Mouse (Mus musculus) spleen, adult 18-20 months (tissue): ENCODE measurements around the gene Adcy7.

Experiments used
- DNase-seq, 2 experiments: peaks; one replicate each; pipeline ENCODE4 v3.0.0; 2022; ENCODE audit warnings: mixed read lengths in 2 of 2

Gene Adcy7

DNA sequence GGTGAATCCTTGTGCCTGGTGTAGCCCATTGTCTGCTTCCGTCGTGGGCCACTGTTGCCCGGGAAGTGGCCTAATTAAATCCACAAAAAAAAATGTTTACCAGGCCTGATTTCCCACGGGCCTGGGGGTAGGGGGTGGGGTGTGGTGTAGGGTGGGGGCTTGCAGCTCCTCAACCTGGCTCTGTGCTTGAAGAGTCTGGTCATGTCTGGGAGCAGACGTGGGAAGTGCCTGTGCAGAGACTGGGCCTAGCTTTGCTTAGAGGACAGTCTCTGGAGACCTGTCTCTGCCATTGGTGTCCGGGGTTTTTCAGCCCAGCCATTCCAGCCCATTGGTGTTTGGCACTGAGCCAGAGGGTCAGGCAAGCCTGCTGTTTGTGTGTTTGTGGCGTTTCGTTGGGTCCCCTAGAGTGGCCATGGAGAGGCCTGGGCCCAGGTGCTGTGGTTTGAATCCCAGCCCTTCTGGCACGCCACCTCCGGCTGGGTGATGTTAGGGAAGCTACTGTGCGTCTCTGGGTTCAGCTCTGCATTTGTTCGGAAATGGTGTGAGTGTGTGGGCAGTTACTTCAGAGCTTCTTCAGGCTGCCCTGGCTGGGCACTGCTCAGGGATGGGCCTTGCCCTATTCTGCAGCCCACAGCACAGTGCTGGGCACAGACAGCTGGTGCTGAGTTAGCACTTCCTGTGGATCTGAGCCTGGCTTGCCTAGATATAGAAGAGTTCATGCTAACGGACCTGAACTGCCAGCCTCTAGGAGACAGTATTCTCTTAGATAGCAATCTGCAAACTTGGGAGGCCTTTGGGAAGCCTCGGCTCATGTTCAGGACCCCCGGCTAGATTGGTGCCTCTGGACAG lies 29.6 kb downstream of the Adcy7 start:
- DNase-seq = no peak

DNA sequence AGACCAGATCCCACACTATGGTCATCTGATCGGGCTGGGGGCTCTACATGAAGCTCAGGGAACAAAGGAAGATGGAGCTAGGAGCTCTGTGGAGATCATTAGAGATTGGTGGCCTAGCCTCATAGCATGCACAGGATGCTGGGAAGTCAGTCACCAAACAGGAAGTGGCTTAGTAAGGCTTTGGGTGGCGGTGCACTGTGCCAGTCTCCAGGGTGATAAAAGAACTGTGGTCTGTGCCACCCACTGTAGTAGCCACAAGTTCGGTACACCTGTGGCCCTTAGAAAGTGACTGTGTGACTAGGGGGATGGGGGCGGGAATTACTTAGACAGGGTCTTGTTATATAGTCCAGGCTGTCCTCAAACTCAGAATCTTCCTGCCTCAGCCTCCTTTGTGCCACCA lies 33.6 kb downstream of the Adcy7 start:
- DNase-seq = no peak

DNA sequence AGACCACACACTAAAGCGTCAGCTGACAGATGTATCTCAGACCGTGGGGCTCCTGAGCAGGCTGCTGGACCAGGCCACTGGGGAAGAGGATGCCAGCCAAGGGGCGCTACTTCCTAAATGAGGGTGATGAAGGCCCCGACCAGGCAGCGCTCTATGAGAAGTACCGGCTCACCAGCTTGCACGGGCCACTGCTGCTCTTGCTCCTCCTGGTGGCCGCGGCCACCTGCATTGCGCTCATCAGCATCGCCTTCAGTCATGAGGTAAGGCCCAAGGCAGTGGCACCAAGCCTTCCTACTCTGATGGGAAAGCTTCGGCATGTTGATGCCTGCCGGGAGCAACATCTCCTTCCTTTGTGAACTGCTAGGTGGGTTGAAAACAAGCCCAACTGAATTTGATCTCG lies 34.3 kb downstream of the Adcy7 start:
- DNase-seq = no peak

DNA sequence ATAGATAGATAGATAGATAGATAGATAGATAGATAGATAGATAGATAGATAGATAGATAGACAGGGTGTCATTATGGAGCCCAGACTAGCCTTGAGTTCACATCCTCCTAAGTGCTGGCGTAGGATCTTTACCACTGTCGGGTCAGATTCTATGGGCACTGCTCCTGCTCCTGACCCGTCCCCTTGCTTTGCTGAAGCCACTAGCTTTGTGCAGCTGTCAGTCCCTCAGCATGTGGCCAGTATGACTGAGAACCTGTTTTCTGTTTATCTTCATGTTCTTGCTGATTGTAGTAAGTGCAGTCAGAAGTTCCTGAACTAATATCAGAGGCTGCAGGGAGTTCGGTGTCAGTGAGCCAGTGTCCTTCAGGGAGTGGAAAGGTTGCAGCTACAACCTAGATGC lies 35.5 kb downstream of the Adcy7 start:
- DNase-seq = no peak

DNA sequence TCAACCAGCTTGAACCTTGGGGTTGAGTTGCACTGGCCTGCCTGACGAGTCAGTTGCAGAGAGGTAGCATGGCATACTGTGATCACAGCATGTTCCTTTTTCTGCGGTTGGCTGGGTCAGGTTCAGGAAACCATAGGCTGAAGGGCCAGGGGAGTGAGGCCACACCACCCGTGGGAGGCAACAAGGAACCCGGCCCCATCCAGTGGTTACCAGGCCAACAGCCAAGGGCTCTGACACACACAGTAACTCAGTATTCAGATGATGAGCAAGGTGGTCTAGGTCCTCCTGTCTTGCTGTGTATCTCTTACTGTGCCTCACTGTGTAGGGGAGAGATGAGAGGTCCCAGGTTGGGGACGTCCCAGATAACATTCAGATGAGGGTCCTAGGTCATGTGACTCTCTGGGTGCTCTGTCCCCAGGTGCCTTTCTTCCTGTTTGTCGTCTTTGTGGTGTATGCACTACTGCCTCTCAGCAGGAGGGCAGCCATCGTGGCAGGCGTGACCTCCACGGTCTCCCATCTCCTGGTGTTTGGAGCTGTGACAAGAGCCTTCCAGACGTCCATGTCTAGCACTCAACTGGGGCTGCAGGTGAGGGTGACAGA lies 37.2 kb downstream of the Adcy7 start:
- peak; percentile 56 to 64 for DNase-seq

DNA sequence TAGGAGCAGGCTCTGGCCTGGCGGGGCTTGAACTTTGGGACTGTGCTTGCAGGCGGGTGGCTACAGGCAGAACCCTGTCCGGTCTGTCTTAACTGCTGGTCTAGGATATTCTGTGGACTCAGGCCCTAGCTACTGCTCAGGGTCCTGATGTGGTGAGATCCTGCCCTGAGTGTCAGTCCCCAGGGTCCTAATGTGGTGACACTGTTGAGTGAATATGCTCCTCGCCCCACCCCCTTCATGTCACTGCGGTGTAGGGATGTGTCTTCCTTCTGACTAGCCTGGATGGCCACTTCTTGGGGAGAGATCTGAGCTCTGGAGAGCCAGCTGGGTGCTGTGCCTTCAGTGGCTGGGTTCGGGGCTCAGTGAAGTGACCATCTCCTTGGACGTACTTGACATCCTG lies 37.7 kb downstream of the Adcy7 start:
- peak in 1 of 2 experiments; percentile 37 for DNase-seq

DNA sequence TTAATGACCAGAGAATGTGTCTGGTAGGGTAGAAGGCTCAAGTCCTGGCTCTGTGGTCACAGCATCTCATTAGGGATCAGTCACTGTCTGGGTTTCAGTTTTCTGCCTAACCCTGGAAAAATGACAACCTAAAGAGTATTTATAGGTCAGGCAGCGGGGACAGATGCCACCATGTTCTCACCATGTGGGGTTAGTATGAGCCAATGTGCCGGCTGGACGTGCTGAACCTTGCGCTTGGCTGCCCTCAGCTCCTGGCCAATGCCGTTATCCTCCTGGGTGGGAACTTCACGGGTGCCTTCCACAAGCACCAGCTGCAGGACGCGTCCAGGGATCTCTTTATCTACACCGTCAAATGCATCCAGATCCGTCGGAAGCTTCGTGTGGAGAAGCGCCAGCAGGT lies 38.1 kb downstream of the Adcy7 start:
- peak in 1 of 2 experiments; percentile 8 for DNase-seq

DNA sequence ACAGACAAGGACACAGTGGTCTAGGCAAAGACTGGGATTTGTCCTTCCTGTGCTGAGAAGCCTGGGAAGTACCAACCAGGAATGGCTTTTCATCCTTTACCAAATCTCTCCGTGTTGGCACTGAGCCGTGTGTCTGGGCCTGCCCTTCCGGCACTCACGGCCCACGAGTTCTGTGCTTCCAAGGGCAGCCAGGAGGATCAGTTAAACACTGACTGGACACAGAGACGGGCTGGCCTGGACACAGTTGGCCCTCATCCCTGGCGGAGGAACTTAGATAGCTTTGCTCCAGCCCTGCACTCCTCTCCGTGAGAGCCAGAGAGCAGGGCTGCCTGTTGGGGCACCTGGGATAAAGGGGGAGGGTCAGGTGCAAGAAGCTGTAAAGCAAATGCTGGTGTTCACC lies 40.8 kb downstream of the Adcy7 start:
- no peak for DNase-seq

DNA sequence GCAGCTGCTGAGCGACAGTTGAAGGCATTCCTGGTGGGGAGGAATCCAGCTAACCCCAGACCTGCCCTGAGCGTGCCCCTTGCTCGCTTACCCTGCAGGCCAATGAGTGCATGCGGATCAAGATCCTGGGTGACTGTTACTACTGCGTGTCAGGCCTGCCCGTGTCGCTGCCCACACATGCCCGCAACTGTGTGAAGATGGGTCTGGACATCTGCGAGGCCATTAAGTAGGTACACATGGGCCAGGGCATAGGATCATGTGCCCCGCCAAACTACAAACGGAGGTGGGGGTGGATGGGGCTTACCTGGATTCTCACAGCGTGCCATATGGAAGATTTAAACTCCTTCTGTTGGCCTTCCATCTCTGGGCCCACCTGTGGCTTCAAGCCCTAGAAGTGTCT lies 41.8 kb downstream of the Adcy7 start:
- DNase-seq = no peak

DNA sequence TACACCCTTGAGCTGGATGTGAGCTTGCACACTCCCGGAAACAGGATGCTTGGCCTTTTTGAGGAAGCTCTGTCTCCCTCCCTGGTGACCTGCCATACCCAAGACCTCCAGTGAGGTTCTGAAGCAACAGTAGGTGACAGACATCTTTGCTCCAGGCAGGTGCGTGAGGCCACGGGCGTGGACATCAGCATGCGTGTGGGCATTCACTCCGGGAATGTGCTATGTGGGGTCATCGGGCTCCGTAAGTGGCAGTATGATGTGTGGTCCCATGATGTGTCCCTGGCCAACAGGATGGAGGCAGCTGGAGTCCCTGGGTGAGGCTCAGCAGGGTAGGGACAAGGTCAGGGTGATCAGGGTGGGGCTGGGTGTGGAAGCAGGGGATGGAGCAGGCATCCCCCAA lies 43.1 kb downstream of the Adcy7 start:
- DNase-seq = no peak

DNA sequence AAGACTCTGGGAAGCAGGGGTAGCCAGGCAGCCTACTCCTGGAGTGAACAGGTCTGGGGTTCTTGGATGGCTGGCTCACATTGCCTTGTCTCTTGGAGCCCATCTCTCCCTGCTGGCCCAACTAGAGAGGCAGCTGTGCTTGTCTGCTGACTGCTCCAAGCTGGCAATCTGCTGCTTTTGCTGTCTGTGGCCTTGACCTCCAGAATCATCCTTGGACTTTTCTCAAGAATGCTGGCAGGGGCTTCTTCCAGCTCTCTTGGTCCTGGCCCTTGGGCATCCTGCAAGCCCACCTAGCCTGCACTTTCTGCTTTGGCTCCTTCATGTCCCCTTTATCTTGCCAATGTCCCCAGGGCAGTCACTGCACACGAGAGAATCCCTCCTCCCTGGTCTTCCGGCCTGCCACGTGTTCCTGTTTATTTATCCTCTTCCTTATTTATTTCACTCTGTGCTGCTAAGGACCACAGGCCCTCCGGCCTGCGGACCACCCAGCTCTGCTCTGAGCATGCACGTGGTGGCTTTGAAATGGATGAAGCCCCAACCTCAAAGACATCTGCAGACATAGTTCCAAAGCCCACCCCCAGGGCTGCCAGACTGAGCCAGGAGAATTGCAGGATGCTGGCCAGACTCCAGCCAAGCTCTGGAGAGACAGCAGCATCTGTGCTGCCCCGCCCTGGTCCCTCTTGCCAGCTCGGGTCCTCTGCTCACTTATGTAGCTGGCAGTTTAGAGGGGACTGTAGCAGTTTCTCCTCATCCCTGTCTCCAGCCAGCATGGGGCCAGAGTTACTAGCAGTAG lies 44.1 kb downstream of the Adcy7 start:
- DNase-seq = no peak

DNA sequence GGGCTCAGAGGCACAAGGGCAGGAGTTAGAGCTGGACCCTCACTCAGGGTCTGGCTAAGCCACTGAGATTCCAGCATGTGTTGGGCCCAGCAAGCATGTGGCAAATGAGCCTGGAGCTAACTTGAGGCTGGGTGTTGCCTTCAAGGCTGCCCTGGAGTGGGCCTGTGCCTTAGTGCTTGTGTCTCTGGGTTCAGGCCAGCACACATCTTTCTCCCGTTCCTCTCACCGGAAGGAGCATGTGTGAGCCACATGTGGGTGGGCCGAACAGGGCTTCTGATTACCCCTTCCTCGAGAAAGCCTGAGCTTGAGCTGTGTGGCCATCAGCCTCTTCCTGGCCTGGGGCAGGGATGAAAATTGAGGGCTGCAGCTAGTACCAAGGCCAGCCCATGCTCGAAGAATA lies 45.1 kb downstream of the Adcy7 start:
- no peak for DNase-seq

DNA sequence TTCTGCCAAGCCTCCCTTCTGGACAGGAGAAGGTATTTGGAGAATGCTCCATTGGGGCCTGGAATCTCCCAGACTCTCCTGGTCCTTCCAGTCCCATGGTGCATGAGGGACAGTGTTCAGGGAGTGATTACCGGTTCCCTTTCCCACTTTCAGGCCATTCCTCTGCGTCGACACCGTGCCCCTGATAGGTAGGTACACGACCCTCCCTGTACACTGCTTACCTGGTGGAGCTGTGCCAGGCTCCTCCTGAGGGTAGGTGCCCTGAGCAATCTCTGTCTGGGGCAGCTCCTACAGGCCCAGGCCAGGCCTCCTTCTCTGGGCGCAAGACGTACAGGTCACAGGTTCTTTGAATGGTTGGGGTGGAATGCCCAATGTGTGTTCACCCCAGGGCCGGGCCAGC lies 45.9 kb downstream of the Adcy7 start:
- no peak for DNase-seq

DNA sequence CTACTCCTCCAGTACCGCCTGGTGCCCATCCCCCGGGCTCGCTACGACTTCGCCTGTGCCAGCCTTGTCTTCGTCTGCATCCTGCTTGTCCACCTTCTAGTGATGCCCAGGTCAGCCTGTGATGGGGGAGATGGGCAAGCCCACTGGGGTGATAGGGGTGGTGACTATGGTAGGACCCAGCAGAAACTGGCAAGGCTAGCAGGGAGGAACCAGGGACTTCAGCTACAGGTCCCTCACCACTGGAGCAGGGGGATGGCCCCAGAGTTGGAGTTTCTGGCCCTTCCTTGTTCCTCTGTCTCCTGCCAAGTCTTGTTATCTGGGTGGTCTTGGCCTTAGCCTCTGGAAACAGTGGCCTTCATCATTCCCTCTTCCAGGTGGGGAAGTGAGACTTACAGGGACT lies 47.9 kb downstream of the Adcy7 start:
- DNase-seq = no peak

DNA sequence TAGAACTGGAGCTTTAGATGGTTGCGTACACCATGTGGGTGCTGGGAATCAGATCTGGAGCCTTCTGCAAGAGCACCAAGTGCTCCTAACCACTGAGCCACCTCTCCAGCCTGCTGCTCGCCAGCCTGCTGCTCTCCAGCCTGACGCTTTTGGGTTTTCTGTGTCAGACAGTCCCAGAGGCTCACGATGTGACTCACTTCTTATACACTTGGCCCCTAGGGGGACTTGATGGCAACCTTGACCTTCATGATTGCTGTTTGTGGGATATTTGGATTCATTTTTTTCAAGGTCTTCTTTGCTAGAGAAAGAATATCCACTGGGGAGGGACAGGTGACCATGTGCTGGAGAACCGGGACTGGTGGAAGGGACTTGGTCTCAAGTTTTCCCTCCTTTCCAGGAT lies 49.2 kb downstream of the Adcy7 start:
- DNase-seq = no peak

DNA sequence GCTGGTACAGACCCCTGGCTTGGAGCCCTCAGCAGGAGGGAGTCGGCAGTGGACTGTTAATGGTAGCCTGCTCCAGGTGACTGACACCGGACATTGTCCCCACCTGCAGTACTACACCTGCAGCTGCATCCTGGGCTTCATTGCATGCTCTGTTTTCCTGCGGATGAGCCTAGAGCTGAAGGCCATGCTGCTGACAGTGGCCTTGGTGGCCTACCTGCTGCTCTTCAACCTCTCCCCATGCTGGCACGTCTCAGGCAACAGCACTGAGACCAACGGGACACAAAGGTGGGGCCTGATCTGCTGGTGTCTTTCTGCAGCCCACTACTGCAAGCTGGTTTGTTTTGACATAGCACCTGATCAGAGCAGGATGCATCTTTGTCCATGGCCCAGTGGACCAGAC lies 51.3 kb downstream of the Adcy7 start:
- DNase-seq = no peak

DNA sequence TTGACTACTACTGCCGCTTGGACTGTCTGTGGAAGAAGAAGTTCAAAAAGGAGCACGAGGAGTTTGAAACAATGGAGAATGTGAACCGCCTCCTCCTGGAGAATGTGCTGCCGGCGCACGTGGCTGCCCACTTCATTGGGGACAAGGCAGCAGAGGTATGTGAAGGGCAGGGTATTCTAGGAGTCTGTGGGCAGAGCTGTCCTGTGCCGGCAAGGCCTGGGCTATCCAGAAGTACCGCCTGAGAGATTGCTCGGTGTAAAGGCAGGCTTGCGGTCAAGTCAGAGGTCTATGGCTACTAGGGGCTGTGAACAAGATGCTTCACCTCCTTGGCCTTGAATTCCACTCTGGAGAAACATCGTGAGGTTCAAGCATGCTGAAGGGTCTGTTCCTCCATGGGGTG lies 52.6 kb downstream of the Adcy7 start:
- DNase-seq = no peak

DNA sequence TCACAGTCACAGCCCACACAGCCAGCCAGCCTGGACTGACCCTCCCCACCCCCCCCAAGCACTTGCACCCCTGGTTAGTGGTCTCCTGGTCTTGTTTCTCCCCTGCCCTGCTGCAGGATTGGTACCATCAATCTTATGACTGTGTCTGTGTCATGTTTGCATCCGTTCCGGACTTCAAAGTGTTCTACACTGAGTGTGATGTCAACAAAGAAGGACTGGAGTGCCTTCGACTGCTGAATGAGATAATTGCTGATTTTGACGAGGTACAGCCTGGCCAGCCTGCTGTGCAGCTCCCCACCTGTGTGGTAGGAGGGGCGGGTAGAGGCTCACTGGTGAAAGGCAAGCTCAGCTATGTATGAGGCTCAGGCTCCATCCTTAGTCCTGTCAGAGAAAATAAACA lies 53.0 kb downstream of the Adcy7 start:
- DNase-seq = no peak

DNA sequence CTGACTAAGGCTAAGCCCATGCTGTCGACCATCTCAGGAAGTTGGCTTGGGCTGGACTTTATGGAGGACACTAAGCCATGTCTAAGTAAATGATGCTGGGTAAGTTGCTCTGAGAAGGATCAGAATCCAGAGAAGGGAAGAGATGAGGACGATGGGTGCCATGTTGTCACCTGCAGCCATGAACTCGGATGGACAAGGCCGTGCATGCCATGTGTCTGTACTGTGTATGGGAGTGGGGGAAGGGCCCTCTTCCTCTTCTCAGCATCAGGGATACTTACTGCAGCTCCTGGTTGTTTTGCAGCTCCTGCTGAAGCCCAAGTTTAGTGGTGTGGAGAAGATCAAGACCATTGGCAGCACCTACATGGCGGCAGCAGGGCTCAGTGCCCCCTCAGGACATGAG lies 53.6 kb downstream of the Adcy7 start:
- DNase-seq = no peak

DNA sequence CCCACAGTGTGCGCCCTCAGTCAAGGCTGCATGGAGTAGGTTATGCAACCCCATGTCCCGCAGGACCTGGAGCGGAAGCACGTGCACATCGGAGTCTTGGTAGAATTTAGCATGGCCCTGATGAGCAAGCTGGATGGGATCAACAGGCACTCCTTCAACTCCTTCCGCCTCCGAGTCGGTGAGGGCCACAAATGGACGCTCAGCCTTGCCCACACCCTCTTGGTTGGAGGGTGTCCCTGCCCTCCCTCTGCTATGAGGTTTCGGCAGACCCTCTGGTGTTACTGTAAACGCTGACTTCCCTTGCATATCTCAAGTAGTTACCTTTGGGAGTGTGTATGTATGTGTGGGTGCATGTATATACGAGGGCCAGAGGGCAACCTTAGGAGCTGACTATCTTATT lies 54.1 kb downstream of the Adcy7 start:
- no peak for DNase-seq

DNA sequence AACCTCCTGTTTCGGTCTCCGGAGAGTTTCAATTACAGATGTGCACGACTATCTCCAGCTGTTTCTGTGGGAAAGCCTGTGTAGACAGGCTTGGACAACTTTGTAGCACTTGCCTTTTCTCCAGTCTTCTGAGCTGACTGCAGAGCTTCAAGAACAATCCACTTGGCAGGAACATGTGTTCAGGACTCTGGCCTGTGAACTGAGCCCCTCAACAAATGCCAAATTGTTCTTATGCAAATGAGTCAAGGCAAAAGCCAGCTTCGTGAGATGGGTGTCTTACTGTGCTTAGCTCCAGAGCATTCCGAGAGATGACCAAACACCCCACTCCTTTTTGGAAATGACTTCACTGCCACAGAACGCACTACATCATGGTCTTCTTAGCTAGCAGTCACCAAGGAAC lies 56.5 kb downstream of the Adcy7 start:
- no peak for DNase-seq

DNA sequence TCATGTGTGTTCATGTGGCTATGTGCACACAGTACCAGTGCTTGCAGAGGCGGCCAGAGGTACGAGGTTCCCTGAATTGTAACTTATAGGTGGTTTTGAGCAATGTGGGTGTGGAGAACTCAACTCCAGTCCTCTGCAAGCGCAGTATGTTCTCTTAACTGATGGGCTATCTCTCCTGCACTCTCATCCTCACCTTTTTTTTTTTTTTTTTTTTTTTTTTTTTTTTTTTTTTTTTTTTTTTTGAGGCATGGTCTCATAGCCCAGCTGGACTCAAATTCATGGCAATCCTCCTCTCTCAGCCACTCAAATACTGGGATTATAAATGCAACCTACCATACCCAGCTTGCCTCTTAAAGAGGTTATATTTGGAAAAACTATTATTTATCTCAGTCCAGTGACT lies 58.6 kb downstream of the Adcy7 start:
- DNase-seq = no peak

DNA sequence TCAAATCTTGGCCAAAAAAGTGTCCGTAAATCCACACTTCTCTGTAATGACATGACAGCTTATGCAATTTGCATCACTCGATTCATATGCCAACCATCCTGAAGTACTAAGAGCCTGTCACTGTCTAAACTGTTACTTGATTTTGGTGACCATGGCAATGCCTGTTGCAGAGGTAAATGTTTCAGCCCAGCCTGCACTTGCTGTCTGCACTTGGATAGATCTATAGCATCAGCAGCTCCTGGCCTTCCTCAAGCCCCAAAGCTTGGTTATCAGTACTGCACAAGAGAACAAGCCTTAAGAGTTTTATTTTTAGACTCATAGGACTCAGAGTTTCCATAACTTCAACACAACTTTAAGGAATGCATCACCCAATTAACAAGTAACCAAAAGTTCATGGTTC lies 62.2 kb downstream of the Adcy7 start:
- no peak for DNase-seq

DNA sequence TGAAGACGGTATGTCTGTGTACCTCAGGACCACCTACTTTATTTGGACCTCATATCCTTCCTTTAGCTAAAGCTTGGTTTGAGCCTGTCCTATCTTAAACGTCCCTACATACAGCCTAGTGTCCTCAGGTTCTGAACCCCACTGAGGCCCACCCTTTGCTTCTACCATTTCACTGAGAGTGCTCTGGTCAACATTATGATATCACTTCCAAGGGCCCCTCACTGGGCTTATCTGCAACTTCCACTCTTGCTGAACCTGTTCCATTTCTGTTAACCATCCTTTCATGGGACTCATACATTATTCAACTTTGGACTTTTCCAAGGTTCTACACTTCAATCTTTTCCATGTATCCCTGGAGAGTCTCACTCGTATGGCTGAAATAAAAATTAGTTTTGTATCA lies 62.8 kb downstream of the Adcy7 start:
- DNase-seq = no peak
